Mouse (Mus musculus) liver, embryonic 11.5 days (tissue): ENCODE results near the gene Olfr1480. TPM values are rescaled to one million over a fixed set of nuclear protein-coding genes. Genes with fewer than 3 reads are reported as not detected.

Source experiments
- ATAC-seq: fragments of 200-750 bp; cut with Nextera tagmentation; replicated peaks from 2 replicates; pipeline ENCODE4 v1.8.0; 2017; ENCODE audit warnings: moderate number of reproducible peaks, mild to moderate bottlenecking, moderate TSS enrichment, moderate library complexity; ENCODE audit not compliant: low FRiP score
- DNase-seq: peaks from one replicate; pipeline ENCODE4 v3.0.0-alpha.2; 2017; ENCODE audit warnings: low spot score
- H3K27ac ChIP-seq: fragments of 300-500 bp; sonication (generic); 2 replicates; pipeline ENCODE4 v1.5.1; 2014; ENCODE audit warnings: mild to moderate bottlenecking, low read depth, low read length, control low read depth
- H3K27me3 ChIP-seq: fragments of 300-500 bp; sonication (generic); replicated peaks from 2 replicates; pipeline ENCODE4 v1.6.1; 2014; ENCODE audit warnings: low read length, mixed read lengths; ENCODE audit not compliant: control insufficient read depth, insufficient read depth
- H3K36me3 ChIP-seq: fragments of 300-500 bp; sonication (generic); 2 replicates; pipeline ENCODE4 v1.6.1; 2014; ENCODE audit warnings: mild to moderate bottlenecking, low read length, moderate library complexity, mixed read lengths; ENCODE audit not compliant: control insufficient read depth, insufficient read depth
- H3K4me1 ChIP-seq: fragments of 300-500 bp; sonication (generic); replicated peaks from 2 replicates; pipeline ENCODE4 v1.6.1; 2014; ENCODE audit warnings: low read length, mixed read lengths; ENCODE audit not compliant: control insufficient read depth, insufficient read depth
- H3K4me2 ChIP-seq: fragments of 300-500 bp; sonication (generic); 2 replicates; pipeline ENCODE4 v1.6.1; 2014; ENCODE audit warnings: mild to moderate bottlenecking, control low read depth, moderate library complexity
- H3K4me3 ChIP-seq: fragments of 300-500 bp; sonication (generic); 2 replicates; pipeline ENCODE4 v1.5.1; 2014; ENCODE audit warnings: low read depth, low read length, control low read depth
- H3K9ac ChIP-seq: fragments of 300-500 bp; sonication (generic); 2 replicates; pipeline ENCODE4 v1.6.1; 2014; ENCODE audit warnings: low read depth, low read length, control low read depth
- H3K9me3 ChIP-seq: fragments of 300-500 bp; sonication (generic); 2 replicates; pipeline ENCODE4 v1.6.1; 2016; ENCODE audit warnings: low read length, inconsistent platforms, mixed read lengths; ENCODE audit not compliant: control insufficient read depth
- WGBS: fragments of 180-500 bp; shearing (Covaris S2); extraction: QIAGEN DNeasy Blood & Tissue Kit; methylation state at CpG from one replicate; pipeline ENCODE4 v1.1.7; 2014; 5-methylcytosine and 5-hydroxymethylcytosine counted together
- polyA plus RNA-seq: library from polyadenylated mRNA; unstranded; fragments of >200 nt; fragmentation: Nextera tagmentation; extraction: Ambion mirVana; gene quantifications from 2 replicates; pipeline ENCODE4 v1.2.1, GENCODE M21; 2014

Gene Olfr1480
- polyA plus RNA-seq: not detected in 2 replicates

DNA sequence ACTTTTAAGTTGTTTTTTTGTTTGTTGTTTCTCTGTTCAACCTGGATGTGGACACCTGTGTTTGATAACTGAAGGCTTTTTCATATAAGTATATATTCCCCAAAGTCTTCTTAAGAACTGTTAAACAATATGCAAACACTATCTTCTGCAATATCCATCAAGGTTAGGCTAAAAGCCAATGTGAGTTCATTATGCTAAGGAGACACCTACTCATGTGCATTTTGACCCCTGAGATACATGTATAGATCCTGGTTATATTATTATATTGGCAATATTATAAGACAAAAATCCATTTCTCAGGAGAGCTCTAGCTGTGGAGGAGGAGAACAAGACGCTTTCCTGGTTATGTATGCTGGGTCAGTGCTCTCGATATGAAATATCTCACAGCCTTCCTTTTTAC is at the start of gene Olfr1480:
TSS of gene Olfr1480 (plus strand) at position 301 of the 400 bp plus-strand sequence.
- H3K9me3 ChIP-seq: no peaks in the 10 kb centered on the region; the same call in 1 of the 2 replicates
- H3K4me2 ChIP-seq: no peak within 1 kb of the TSS
- 67% methylated on average over 2 of the region's 2 CpGs for WGBS
- no peaks in the 10 kb centered on the region for H3K4me1 ChIP-seq
- H3K9ac ChIP-seq: no peak within 1 kb of the TSS
- H3K36me3 ChIP-seq: no peaks in the 10 kb centered on the region
- H3K4me3 ChIP-seq: no peak within 1 kb of the TSS
- DNase-seq (no peak), ATAC-seq (no peak)
- H3K27me3 ChIP-seq: no peaks in the 10 kb centered on the region
- no peak within 1 kb of the TSS for H3K27ac ChIP-seq

DNA sequence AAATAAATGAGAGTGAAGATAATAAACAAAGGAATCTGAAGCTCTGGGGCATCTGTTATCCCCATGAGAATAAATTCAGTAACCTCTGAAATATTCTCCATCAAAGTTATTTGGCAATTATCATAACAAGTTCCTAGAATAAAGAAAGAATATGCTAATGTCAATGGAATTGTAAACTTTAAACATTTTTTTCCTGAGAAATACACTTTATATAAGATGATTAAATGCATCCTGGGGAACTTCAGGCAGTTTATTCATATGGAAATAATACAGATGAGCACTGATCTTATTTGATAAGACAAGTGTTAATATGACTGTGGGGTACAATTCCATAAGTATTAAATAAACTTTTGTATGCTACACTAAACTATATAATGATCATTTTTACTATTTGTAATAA is 47.6 kb upstream of the Olfr1480 start, which contains the start of gene Olfr1475:
TSS of gene Olfr1475 (minus strand) at position 101 of the 400 bp plus-strand sequence.
- no peak for ATAC-seq
- no peak within 1 kb of the TSS for H3K27ac ChIP-seq

GRCm38 (mm10) chr19:13500246-13500645 is 27.5 kb upstream of the Olfr1480 start, which contains the start of gene Olfr1477:
Gene Olfr1477, plus strand, starts transcription at chr19:13500546.
- no peak for DNase-seq
- H3K9me3 ChIP-seq: no peaks in the 10 kb centered on the region
- no peaks in the 10 kb centered on the region for H3K27me3 ChIP-seq
- no peak within 1 kb of the TSS for H3K4me2 ChIP-seq
- no peak within 1 kb of the TSS for H3K27ac ChIP-seq
- no peak for ATAC-seq
- WGBS: 65% methylated on average over 3 of the region's 3 CpGs
- no peak within 1 kb of the TSS for H3K4me3 ChIP-seq
- no peak within 1 kb of the TSS for H3K9ac ChIP-seq
- H3K36me3 ChIP-seq: no peaks in the 10 kb centered on the region
- no peaks in the 10 kb centered on the region for H3K4me1 ChIP-seq

More for the DNA sequence above, 47.6 kb upstream of the Olfr1480 start, which contains the start of gene Olfr1475:
- Histone ChIP-seq H3K9me3 (no peaks in the 10 kb centered on the region), H3K4me3 (no peak within 1 kb of the TSS), H3K27me3 (no peaks in the 10 kb centered on the region), H3K4me2 (no peak within 1 kb of the TSS), H3K4me1 (no peaks in the 10 kb centered on the region), H3K9ac (no peak within 1 kb of the TSS), H3K36me3 (no peaks in the 10 kb centered on the region)
- DNase-seq: no peak

Other genes starting within 250 kb of the Olfr1480 start
- gene Olfr1465, start 212.4 kb upstream of the Olfr1480 start, polyA plus RNA-seq: not detected in 2 replicates
- not detected in 2 replicates for gene Olfr1466, start 189.1 kb upstream of the Olfr1480 start, polyA plus RNA-seq
- gene Olfr1467, start 165.7 kb upstream of the Olfr1480 start, polyA plus RNA-seq: not detected in 2 replicates
- gene Olfr1469, start 120.1 kb upstream of the Olfr1480 start, polyA plus RNA-seq: not detected in 2 replicates
- not detected in 2 replicates for gene Olfr1471, start 84.5 kb upstream of the Olfr1480 start, polyA plus RNA-seq
- not detected in 2 replicates for gene Olfr1472, start 71.8 kb upstream of the Olfr1480 start, polyA plus RNA-seq
- gene Olfr1474, start 58.3 kb upstream of the Olfr1480 start, polyA plus RNA-seq: not detected in 2 replicates
- not detected in 2 replicates for gene Olfr1475, start 47.7 kb upstream of the Olfr1480 start, polyA plus RNA-seq
- not detected in 2 replicates for gene Olfr1477, start 27.4 kb upstream of the Olfr1480 start, polyA plus RNA-seq
- not detected in 2 replicates for gene Olfr1484, start 55.6 kb downstream of the Olfr1480 start, polyA plus RNA-seq
- not detected in 2 replicates for gene Olfr1487, start 89.5 kb downstream of the Olfr1480 start, polyA plus RNA-seq
- not detected in 2 replicates for gene Olfr1489, start 103.7 kb downstream of the Olfr1480 start, polyA plus RNA-seq
- not detected in 2 replicates for gene Olfr1490, start 123.2 kb downstream of the Olfr1480 start, polyA plus RNA-seq
- not detected in 2 replicates for gene Olfr1491, start 169.4 kb downstream of the Olfr1480 start, polyA plus RNA-seq
- not detected in 2 replicates for gene Olfr1493-ps1, start 195.4 kb downstream of the Olfr1480 start, polyA plus RNA-seq
- gene Olfr1494, start 211.8 kb downstream of the Olfr1480 start, polyA plus RNA-seq: not detected in 2 replicates
- gene Olfr1495, start 236.7 kb downstream of the Olfr1480 start, polyA plus RNA-seq: not detected in 2 replicates
- not detected in 2 replicates for gene Olfr1496, start 250.0 kb downstream of the Olfr1480 start, polyA plus RNA-seq